Mouse (Mus musculus) heart, postnatal 36 days (tissue): ENCODE data around the gene Snx27. TPM values are rescaled to one million over a fixed set of nuclear protein-coding genes. Genes with fewer than 3 reads are reported as not detected.
A peak's percentile ranks its signal among the peaks of the same experiment; 100 is the strongest.

Source experiments
- DNase-seq, 2 experiments: peaks; one replicate each; pipeline ENCODE4 v3.0.0; 2021 to 2022
- intact Hi-C: fragments of 180-260 bp; cut with DNase I; formaldehyde crosslinking; loops from one replicate; pipeline ENCODE4 v1.15.1; 2025
- total RNA-seq, 2 experiments: library from RNA; stranded (reverse); gene quantifications; 2 replicates each; pipeline ENCODE4 v1.2.3; 2021

Gene Snx27
- total RNA-seq, 2 experiments from 2014 or later, result 27.8 to 28.8 TPM

DNA sequence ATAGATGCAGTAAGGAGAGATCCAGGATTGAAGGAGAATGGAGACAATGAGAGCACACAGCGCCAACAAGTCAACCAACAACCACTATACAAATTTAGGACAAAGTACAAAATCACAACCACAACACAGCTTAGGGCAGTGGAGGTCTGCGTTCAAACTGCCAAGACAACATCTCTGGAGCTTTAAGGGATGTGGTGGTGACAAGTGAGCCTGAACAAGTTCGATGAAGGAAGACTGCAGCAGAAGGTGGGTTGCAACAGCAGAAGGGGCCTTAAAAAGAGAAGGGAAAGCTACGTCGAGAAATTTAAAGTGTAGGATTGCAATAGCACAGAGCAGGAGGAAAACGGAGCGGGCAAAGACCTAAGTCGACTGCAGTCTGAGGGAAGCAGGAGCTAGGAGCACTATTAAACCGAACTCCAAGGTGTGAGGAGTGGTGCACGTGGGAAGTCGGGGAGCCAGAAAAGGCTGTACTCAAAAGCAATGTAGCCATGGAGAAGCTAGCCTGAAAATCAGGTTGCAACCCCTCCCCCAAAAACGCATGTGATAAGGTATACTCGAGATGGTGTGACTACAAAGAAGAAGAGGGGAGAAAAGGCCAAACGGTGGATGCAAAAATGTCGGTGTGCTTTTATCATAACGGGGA, 1.3 kb downstream of the Snx27 start:
- intact Hi-C loops, result no loop called here
- peak in 1 of 2 experiments; percentile 7 for DNase-seq

DNA sequence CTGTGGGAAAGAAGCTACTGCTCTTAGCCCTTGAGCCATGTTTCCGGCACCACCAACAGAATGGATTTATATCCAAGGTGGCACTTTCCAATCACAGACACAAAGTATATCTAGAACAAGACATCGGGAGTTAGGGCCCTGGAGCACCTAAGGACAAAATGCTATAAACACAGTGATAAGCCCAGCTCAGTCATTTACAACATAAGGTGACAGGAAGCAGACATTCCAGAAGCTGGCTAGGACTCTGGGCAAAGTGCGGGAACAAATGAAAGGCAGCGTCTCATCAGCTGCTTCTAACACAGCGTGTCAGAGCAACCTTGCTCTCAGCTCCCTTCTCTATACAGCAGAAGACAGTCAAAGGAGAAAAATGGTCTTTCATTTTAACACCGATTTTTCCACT, 8.0 kb downstream of the Snx27 start:
- intact Hi-C loops, result no loop called here
- no peak for DNase-seq

DNA sequence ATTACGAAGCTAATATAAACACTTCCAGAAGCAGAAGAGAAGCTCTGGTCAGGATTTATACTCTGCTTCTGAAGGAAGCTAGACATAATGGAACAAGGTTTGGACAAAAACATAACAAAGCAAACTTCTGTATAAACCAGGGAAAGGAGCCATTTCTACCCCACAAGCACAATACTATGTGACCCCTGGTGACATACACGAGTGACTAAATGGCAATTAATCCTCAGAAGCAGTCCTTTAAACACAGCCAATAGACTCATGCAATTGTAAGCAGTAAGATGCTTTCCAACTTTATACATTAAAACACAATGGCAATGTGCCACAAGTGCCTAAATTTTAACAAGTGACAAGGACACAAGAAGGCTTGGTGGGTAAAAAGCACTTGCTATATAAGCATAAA, 15.3 kb downstream of the Snx27 start:
- intact Hi-C loops, result no loop called here
- no peak for DNase-seq

DNA sequence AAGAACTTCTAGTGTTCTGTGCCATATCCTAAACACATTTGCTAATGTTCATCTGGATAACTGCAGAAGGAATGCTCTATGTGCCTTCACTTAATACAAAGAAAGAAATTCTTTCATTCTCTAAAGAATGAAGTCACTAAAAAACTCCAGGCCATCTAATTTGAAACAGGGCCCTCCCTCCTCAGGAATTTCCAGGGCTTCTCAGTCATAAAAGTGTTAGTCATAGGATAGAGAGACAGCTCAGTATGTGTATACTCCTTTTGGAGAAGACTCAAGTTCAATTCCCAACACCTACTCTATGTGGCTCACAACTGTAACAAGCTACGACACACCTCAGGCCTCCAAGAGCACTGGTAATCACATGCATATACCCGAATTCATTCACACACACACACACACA, 17.0 kb downstream of the Snx27 start:
- DNase-seq, result no peak
- intact Hi-C loops, result no loop called here

DNA sequence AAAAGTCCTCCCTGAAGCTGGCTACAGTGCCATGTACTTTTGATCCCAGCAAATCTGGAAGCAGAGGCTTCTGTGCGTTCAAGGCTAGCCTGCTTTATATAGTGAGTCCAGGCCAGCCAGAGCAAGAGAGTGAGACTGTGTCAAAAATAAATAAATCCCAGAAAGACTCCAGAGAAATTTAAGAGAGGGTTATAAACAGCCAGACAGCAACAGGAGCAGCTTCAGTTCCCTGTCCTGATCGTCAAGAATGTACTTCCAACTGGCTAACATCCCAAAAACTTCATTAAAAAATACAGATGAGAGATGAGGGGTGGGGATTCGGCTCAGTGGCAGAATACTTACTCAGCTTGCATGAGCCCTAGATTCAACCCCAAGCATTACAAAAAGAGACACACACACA, 17.4 kb downstream of the Snx27 start:
- intact Hi-C loops, result no loop called here
- no peak for DNase-seq

DNA sequence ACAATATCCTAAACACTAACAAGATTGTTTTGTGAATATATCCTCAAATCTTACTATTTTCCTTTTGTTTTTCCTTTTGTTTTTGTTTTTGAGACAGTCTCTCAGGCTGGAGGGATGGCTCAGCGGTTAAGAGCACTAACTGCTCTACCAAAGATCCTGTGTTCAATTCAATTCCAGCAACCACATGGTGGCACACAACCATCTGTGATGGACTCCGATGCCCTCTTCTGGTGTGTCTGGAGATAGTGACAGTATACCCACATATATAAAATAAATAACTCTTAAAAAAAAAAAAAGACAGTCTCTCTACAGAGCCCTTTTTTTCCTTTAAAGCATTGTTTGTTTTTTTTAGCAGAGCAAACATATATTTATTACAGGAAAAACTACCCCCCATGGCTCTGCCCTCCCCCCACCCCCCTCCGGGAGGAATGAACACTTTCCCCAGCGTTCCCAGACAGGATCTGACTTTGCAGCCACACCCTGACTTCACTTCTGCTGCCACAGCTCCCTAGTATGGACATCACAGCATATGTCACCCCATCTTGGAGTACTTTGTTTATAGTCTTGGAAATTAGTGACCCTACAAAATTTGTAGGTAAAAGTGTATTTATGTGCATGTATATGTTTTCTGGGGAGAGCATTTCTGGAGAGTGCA, 18.0 kb downstream of the Snx27 start:
- no peak for DNase-seq
- intact Hi-C loops, result no loop called here

DNA sequence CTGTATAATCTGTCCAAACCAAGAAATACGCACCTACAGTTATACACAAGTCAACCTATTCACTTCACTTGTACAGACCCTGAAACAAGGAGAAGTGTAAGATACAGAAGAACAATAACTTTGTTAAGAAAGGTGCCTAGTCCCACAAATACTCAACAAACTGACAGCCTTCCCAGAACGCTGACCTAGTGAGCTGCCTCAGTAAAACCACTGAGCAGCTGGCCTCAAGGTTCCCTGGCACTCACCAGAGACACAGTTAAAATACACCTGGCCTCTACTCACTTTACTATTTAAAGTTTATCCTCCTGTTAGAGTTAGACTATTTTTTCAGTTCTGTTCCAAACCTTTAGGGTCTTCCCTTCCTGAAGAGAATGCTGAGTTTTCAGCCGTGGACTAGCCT, 19.4 kb downstream of the Snx27 start:
- no peak for DNase-seq
- intact Hi-C loops, result no loop called here

DNA sequence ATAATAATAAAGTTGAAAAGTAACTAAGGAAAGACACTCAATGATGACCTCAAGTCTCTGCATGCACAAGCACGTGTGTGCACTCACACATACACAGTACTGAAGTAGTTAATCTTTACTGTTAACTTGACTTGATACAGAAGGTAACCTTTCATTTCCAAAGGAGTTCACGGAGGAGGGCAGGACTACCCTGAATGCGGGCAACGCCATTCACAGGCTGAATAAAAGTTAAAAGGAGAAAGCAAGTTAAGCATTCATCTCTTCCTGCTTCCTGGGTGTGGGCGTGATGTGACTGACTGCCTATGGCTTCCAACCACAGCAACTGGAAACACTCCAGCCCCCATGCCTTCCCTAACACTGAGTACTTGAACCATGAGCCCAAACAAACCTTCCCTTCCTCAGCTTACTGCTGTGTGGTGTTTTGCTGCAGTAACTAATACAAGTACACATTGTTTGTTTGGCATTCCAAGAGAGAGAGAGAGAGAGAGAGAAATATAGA, 22.5 kb downstream of the Snx27 start:
- intact Hi-C loops, result no loop called here
- no peak for DNase-seq

DNA sequence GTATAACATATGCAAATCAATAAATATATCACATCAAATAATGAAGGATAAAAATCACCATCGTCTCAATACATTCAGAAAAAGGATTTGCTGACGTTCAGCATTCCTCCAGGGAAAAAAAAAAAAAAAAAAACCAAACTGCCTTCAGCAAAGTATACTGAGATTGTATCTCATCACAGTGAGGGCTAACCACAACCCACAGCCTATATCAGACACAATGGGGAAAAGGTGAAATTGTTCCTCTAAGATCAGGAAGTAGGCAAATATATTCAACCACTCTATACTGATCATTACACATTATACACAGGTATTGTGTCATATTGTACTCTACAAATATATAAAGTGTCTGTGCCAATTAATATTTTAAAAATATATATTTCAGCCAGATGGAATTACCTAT, 33.5 kb downstream of the Snx27 start:
- no peak for DNase-seq
- intact Hi-C loops, result no loop called here

DNA sequence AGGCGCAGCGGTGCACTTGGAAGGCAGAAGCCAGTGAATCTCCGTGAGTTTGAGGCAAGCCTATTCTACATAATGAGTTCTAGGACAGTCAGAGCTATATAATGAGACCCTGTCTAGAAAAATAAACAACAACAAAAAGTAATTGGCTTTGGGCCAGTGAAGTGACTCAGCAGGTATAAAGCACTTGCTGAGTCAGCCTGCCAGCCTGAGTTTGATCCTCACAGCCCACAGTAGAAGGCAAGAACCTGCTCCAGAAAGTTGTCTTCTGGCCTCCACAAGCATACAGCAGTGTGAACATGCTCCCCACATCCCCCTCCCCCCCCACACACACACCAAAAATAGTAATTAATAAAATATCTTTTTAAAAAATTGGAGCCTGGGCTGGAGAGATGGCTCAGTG, 45.3 kb downstream of the Snx27 start:
- DNase-seq, result no peak
- intact Hi-C loops, result no loop called here

DNA sequence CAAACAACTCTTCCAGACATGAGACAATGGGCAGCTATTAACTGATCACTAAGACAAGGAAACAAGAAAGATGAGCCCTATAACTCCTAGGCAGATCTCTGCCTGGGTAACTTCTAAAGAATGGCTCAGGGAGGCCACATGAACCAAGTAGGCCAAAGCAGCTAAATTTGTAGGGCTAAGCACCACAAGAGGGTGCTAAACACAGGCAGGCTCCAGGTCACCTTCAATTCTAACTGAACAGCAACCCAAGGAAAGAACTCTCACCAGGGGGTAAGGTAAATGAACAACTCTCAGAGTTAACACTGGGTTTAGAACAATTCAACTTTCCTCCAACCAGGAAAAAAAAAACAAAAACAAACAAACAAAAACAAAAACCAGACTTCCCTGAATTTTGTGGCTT, 48.5 kb downstream of the Snx27 start:
- intact Hi-C loops, result loop anchor here (2.0 kb wide), 1 partner anchor 69 kb away; no protein-coding TSS in a partner anchor
- DNase-seq, result peak; percentile 18 to 21

DNA sequence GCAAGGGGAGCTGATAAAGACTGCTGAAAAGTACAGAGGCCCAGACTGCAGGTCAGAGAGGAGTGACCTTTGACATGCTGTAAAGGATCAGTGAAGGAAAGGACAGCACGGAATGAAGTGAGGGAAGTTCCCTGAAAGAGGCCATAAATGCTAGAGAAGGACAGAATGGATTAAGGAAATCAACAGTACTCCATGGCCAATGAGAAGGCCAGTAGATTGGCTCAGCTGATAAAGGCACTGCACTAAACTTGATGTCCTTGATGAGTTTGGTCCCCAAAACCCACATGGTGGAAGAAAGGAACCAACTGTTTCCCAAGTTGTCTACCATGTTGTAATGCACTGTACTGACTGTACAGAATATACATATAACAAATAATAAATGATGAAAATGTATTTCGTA, 55.8 kb downstream of the Snx27 start:
- intact Hi-C loops, result no loop called here

DNA sequence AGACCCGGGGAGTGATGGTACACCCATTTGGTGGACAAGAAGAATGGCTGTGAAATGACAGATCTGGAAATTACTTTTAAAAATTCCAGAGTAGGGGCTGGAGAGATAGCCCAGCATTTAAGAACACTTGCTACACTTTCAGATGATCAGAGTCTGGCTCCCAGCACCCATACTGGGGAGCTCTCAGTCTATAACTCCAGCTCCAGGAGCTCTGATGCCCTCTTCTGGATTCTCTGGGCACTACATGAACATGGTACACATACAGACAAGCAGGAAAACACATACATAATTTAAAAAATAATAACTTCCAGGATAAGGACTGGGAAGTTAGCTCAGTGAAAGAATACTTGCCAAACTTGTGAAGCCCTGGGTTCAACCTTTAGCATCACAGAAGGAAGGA, 75.9 kb downstream of the Snx27 start:
- intact Hi-C loops, result no loop called here
- no peak for DNase-seq

More for the DNA sequence above, 55.8 kb downstream of the Snx27 start:
- DNase-seq, result no peak

DNA sequence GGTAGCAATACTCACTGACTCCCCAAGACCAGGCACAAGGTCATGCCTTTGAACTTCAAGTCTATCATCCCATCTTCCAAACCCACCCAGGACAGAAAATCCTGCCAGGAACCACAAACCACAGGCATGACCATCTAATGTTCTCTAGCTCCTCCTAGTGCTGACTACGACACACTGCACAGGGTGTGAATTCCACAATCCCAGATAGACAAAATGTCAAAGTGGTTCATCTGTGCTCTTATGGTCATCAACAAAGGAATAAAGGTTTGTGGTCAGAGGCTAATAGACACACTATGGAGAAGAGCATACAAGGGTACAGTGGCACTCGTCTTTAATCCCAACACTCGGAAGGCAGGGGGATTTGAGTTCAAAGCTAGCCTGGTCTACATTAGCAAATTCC, 80.3 kb downstream of the Snx27 start:
- intact Hi-C loops, result loop anchor here (1.0 to 2.0 kb wide), 2 partner anchors 46 to 135 kb away; no protein-coding TSS in a partner anchor
- peak; percentile 14 to 15 for DNase-seq

DNA sequence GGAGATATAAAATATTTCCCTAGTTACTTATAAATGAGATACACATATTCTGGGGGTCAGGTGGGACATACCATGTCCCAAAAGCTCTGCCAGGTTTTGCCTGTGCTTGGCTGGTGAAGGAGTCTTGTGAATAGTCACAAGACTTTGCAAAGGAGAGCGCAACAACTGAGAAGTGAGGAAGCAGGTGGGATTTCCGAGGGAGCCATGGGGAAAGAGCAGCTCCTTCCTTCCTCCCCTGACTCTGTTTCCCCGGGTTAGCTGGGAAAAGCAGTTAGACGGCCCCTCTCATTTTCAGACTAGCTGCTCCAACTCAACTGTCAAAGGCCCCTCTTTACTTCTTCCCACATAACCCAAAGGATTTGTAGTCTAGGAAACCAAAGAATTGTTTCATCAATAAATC, 85.4 kb downstream of the Snx27 start:
- intact Hi-C loops, result no loop called here

DNA sequence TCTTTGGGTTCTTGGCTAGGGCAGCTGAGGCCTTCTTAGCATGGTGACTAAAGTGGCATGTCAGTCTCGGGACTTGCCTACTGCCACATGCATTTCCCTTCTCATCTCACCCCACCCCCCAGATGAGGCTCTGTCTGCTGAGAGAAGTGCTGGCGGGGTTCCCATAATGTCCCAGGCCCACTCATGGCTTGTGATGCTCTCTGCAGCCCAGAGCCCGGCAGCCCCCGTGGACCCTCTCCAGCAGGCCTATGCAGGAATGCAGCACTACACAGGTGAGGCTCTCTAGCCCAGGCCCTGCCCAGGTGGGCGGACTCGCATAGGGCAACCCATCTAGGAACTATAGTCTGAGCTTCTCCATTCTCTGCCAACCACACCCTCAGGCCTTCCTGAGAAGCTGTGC, 94.9 kb downstream of the Snx27 start:
- intact Hi-C loops, result no loop called here
- DNase-seq, result no peak

More for the DNA sequence above, 85.4 kb downstream of the Snx27 start:
- no peak for DNase-seq

DNA sequence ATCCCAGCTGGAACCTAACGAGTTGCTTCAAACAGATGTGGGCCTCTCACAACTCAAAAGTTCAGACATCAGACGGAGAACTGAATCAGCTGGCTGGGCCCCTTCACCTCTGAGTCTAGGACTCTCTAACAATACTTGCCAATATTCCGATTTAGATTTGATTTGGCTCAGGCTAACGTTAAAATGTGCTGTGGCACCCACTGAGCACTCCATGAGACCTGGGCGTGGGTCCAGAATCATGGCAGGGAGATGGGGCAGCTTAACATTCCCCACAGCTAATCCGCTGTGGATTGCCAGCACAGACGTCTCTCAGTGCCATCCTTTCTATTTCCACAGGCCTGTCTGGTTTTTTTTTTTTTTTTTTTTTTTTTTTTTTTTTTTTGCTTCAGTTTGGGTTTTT, 96.6 kb downstream of the Snx27 start:
- DNase-seq, result no peak
- intact Hi-C loops, result no loop called here

DNA sequence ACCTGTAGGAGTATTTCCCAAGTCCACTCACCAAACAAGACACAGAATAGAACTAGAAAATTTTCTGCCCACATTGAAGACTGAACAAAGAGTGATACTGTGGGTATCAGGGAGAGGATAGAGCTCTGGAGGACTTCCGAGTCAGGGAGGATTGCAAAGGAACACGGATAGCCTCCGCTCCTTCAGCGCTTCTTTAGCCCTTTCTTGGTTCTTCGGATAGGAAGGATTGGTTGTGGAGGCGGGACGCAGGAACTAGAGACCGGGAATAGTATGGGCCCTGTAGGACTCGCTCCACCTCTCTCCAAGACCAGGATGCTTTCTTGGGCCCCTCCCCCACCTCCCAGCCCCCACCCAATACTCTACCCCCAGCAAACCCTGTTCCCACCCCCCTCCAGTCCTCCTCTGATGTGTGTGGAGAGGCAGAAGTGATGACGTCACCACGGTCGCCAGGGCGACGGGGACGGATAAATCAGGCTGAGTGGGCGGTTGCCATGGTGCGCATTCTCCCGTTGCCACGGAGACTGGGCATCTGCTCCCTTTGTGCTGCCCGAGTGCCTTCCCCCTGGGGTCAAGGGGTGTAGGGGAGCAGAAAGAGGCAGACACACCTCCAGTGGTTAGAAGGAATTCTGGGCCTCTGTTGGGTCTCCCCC, 98.6 kb downstream of the Snx27 start:
- intact Hi-C loops, result no loop called here
- DNase-seq, result no peak

DNA sequence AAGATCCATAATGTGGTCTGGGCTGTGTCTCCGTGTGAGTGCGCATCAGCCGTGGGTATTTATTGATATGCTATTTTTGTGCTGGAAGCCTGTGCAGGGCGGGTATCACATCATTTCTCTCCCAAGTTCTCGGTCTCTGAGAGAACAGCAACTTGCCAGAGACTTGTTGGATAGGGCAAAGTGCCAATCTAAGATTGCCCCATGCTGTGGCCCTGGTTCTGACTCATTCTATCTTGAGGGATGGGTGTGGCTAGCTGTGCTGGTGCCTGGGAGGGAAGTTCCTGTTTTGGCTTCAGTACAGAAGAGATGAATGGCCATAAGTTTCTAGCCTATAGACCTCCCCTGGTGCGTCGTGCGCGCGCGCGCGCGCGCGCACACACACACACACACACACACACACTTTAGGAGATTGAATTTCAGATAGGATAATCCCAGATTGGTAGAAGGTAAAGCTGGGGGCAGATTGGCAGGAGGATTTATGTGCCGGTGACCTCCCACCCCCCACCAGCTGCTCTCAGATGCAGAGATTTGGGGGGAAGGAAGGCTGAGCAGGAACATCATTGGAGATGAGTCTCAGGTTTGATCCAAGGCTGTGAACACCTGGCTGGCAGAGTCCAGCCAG, 99.6 kb downstream of the Snx27 start:
- peak; percentile 11 to 17 for DNase-seq
- intact Hi-C loops, result no loop called here

DNA sequence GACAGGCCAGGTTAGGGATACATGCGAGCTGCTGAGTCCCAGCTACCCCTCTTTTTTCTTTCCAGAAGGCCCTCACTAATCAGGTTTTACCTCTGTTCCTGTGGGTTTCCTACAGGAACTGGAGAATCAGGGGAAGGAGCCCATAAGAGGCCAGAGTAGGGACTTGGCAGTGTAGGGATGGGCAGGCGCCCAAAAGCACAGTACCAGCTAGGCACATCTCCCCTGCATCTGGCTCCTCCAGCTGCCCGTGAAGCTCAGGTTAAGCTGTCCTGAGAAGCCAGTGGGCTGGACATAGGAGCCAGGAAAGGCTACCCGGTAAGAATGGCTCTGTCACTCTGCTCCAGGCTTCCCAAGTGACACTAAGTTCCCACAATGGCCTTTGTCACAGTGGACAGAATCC, 101.1 kb downstream of the Snx27 start:
- intact Hi-C loops, result no loop called here
- DNase-seq, result no peak

DNA sequence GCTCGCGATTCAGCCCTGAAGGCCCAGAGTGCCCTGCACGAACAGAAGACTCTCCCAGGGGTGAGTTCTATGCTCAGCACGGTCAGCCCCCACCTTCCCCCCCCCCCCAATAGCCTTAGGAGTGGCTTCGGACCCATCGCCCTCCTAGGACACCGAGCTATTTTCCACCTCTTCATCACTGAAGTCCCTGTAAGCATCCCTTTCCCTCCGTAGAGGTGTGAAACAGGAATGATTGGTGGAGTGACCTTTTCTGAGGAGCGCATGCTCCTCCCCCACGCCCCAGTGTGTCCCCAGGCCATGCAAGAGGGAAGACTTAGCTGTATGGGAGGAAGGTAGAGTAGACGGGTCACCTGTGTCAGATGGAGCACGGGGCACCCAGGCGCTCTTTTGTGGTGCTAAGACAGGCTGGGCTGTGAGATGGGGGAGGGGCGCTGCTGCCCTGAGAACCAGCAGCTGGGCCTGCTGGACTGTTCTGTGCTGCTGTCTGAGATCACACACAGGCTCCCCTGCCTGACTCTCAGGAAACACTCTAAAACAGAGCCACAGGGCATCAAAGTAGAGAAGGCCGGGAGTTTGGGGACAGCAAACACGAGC, 102.1 kb downstream of the Snx27 start, which contains the start of gene Riiad1:
Gene Riiad1, minus strand, starts transcription at position 51 of the 594 bp plus-strand sequence.
- intact Hi-C loops, result no loop called here
- DNase-seq, result no peak
